Mouse (Mus musculus) layer of hippocampus, adult 9-10 months (tissue): ENCODE data around the gene Cldn20.

Experiments
- DNase-seq: peaks from one replicate; pipeline ENCODE4 v3.0.0; 2022; ENCODE audit warnings: low spot score

Cldn20 gene

DNA sequence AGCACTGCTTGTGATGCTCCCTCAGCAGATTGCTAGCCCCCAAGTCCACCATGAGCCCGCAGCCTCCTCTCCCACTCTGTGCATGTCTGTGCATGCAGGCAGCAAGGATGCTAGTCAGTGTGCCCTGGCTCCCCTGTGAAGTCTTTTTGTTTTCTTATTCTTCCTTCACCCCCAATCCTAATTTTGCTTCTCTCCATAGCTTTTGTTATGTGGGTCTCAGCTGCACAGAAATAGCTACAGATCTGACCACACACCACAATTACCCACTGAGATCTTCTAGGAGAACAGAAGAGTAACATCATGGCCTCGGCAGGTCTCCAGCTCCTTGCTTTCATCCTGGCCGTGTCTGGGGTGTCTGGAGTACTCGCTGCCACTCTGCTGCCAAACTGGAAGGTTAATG is at the start of gene Cldn20:
Gene Cldn20, plus strand, starts transcription at position 301 of the 400 bp plus-strand sequence.
- DNase-seq: no peak

DNA sequence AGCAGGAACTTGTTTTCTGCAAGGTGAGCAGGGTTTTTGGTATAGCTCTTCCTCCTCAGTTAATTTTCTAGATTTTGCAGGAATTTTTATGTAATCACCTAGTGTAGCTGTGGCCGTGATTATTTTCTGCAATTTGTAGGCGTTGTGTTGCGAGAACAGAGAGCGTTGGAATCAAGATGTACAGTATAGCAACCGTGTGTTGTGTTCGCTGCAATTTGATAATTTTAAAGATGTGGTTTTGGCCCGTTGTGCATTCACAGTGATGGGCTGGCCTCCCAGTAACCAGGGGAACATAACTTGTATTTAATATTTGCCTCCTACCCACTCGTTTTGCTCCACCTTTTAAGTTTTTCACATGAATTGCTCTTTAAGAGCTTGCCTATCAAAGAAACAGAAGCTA is 49.3 kb upstream of the Cldn20 start:
- DNase-seq: no peak

DNA sequence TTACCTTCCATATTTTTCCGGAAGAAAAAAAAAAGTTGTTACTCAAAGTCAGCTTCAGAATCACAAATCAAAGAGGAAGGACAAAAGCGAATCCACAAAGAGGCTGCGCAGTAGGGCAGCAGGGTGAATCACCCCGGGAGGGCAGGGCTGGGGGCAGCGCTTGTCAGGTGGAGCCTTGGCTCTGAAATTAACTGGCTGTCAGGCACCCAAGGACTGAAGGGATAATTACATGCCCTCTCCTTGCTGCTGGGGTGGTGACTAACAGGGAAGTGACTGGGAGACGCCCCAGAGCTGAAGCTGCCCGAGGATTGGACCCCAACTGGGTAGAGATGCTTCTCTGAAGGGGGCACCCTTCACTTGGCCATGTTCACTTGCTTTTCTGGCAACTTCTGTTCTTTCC is 46.5 kb upstream of the Cldn20 start:
- DNase-seq: no peak

DNA sequence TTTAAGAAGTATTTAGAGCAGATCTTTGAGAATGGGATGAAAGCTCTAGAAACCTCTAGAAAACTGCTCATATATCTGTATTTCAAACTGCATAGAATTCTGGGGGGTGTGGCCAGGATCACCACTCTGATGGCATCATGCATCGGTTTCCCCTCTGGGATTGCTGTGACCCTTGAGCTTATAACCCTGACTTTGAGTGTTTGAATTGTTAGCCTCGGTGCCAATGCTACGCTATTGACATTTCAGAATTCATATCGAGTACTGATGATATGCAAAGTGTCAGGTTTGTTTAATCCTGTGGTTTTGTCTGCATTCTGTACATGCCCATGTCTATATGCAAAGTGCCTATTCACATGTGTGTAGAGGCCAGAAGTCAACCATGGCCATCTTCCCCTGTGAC is 45.1 kb upstream of the Cldn20 start:
- DNase-seq: no peak

DNA sequence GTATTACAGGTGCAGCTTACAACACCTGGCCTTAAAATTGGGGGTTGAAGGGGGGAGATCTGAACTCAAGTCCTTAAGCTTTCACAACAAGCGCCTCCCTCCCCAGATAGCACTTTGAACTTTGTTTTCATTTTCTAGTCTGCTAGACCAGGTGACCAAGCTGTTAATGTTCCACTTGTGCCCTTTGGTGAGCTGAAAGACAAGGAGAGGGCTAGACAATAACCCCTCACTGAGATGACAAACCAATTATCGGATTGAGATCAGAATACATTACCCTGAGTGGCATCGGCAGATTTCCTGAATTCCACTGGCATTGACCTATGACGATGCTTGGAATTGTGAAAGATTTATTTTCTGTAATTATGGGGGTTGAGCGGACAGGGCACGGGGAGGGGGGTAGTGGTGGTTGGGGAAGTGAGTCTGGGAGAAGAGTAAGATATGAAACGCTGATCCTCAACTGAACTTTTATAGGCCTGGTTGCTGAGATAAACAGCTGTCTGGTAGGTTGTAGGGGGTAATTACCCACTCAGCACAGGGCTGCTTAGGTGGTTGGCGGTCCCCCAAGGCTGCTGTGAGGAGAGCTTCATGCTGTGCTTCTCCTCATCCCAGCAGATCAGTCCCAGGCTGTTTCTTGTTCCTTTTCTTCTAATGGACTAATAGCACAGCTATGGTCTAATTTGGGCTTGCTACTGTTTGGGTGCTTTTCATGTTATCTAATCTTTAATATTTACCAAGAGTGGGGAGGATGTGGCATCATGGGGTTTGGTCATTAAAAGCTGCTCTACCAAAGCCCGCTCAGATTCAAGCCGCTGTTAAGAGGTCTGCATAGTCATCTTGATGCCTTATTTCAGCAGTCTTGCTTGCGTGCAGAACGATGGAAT is 44.4 kb upstream of the Cldn20 start:
- DNase-seq: no peak

DNA sequence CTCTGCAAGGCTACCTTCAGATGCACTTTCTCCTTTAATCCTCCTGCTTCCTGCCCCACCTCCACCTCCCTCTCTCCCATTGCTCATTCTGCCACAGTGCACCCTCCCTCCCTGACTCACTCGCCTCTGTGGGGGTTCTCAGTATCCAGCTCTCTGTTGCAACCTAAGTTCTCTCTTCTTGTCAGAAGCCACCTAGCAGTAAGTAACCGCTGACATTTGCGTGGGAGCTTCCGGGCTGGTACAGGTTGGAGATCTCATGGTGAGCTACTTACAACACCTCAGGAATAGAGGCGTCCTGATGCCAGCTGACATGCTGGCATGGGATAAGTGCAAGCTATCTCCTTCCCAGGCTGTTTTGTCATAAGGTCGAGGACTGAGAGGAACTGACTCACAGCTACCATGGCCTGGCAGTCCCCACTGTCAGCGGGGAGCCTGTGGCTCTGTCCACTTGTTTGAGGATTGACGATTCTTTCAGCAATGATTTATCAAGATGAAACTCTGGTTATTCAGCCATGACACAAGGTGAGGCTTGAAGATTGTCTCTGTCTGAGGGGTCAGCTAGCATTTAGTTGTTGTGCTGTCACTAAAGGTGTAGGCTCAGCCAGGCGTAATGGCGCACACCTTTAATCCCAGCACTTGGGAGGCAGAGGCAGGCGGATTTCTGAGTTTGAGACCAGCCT is 42.0 kb upstream of the Cldn20 start:
- DNase-seq: no peak

DNA sequence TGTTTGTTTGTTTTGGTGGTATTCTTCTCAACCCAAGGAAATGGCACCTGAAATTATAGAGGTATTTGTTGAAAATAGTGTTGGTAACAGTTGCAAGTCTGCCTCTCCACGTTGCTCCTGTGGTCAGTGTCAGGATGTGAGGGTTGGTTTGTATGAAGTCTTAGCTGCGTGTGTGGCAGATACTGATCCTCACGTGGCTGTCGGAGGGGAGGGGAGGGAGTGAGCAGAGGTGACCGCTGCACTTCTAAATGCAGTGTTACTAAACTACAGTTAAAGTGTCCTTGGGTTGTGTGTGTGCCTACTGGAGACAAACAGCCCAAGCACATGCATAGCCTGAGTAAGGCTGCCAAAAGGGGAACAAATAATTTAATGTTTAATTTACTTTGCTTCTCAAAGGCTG is 41.3 kb upstream of the Cldn20 start:
- no peak for DNase-seq

DNA sequence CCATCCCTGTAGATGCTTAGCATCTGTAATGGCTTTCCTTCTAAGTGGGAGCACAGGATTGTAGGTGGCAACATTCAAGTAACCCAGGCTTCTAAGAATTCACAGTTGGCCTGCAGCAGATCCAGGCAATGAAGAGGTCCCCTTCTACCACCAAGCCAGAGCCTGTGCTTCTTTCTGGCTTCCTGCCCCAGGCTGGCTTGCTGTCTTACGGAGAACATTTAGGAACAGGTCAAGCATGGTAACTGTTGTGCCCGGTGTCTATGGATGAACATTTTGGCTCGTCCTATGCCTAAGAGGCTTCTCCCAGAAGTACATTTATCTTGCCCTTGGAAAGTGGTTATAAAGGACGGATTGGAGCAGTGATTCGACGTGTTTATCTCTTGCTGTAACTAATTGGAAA is 40.7 kb upstream of the Cldn20 start:
- DNase-seq: no peak

DNA sequence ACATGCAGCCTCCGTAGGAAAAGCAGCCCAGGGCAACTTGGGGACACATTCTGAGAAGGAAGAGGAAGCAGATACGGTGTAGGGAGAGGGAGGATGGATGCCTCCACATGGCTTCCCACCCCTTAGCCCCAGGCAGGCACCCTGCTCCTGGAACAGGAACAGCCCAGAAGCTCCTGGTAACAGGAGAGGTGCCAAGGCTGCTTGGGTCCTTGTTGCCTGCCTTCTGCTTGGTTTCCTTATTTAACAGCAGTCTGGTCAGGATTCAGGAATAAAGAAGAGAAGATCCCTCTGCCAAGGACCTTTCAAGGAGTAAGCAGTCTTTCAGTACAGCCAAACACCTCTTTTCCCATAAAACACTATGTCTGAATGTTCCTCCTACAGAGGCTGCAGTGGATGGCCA is 36.8 kb upstream of the Cldn20 start:
- no peak for DNase-seq

DNA sequence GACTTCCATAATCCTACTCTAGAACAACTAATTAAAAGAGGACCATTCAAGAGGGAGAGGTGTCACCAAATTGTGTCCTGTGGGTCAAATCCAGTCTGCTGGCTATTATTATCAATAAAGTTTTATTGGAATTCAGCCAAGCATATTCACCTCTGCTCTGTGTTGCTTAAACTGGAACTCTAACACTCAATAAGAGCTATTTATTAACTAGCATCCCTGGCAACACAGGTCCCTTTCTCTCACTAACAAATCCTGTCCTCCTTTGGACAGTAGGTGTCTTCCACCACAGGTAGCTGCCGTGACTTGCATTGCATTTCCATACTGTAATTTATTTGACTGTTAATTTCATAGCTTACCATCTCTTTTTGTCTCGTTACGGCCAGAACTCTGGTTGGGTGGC is 36.3 kb upstream of the Cldn20 start:
- no peak for DNase-seq

DNA sequence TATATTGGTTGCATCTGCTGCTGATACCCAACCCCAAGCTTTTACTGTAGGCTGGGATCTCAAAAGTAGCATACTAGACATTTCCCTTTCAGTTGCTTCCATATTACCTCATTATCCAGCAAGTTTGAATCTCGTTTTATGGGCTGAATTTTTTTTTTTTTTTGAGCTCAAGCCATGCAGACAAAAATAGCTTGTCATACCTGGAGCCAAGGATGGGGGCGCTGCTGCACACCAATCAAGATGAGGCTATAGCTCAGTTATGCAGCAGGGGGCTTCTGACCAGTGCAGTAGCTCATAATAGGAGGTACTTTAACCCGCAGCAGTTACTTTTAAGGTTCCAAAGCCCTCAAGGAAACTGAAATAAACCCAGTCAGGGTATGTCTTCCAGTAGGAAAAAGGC is 34.3 kb upstream of the Cldn20 start:
- DNase-seq: no peak

DNA sequence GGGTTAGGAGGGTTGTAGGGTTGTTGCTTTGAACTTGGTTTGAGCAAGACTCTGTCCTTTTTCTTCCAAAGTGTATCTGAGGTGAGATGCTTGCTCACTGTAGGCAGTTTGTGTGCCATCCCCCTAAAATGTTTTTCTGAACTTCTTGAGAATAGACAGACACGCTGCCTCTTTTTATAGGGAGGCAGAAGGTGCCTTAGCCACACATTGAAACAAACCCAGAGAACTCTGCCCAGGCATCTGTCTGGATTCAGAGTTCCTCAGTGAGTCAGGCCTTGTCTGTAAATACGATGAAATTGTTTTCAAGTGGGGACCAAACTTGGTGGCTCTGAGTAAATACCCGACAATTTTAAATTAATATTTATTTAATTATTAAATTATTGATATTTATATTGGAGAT is 33.8 kb upstream of the Cldn20 start:
- no peak for DNase-seq

DNA sequence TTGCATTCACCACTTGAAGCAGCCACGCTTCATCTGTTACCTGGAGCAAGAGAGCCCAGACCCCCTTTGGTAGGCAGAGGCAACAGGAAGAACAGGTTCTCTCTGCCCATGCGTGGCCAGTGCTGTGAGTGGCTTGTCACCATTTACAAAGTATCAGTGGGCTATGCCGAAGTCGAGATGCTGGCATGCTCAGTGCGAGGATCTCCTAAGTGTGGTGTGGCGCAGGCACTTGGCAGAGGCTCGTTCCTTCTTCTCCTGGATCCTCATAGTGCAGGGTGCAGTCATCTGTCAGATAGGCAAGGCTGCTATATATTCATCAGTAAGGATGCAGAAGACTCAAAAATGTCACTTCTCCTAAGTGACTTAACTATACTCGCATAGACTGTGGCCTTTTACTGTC is 32.9 kb upstream of the Cldn20 start:
- no peak for DNase-seq

DNA sequence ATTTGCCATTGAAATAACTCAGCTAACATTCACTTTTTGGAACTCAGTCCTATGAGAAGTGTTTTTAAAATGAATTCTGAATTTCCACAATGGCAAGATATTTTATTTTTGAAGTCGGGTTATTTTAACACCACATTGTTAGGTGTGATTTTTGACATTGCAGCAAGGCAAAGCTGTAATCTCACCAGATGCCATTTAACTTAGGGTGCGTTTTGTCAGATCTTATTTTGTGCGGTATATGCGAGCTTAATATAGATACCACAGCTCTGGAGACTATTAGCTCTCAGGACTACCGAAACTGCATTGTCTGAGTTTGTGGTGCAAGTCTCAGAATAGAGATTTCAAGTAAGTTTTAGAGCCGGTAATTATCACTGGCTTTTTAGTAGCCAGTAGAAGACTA is 32.3 kb upstream of the Cldn20 start:
- no peak for DNase-seq

DNA sequence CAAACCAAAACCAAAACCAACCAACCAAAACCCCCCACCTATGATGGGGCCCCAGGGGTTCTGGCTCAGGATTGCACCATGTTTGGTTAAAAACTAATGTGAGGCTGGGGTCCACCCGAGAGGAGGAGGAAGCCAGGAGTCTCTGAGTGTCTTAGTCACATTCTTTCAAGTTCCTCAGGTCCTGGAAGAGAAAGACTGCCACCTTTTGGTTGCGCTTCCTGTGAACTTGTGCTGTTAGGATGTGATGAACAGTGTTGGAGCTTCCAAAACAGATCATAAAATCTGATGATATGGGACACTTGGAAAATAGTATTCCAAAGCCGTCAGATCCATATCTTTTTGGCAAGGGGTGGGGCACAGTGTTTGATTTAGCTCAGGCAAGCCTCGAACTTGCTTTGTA is 31.4 kb upstream of the Cldn20 start:
- DNase-seq: no peak

DNA sequence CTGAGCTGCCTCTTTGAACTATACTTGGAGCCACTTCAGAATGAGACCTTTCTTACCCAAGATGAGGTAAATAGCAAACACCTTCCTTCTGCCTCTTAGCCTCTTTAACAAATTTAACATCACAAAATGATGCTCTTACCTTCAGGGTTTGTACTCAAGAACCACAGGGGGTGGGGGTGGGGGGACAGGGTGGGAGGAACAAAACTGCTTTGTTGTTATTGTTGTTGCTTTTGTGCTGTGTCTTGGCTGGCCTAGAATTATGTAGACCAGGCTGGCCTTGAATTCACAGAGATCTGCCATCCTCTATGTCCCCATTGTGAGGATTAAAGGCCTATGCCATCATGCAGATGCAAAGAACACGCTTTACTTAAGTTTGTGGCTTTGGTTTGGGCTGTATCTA is 26.6 kb upstream of the Cldn20 start:
- no peak for DNase-seq

DNA sequence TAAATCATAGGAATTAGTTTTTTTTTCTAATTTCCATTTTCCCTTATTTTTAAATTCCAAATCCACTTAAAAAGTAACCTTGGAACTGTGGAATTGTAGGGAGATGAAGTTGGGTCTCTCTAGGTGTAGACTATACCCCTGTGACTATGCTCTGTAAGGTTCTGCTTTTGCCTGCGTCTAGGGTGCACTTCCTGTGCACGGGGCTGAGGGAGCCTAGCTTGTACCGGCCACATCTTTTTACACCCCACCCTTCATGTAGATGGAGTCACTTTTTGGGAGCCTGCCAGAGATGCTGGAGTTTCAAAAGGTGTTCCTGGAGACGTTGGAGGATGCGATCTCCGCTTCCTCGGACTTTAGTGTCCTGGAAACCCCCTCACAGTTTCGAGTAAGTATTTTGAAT is 25.8 kb upstream of the Cldn20 start:
- no peak for DNase-seq

DNA sequence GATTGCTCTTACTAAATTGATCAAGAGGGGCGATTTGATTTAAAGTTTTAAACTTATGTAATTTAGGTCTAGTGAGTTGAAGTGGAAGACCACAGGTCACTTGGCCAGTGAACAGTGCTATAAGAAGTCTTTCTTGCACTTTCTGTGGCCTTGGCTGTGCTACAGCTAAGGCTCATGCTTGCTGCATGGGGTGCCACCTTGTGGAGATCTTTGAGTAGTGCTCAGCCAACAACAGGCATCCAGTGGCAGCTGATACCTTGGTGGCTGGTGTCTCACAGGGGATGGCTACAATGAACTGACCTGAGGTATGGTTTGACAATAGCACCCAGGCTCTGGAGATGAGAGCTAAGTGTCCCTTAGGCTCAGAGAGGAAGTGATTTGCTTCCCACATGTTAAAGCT is 22.5 kb upstream of the Cldn20 start:
- DNase-seq: no peak

DNA sequence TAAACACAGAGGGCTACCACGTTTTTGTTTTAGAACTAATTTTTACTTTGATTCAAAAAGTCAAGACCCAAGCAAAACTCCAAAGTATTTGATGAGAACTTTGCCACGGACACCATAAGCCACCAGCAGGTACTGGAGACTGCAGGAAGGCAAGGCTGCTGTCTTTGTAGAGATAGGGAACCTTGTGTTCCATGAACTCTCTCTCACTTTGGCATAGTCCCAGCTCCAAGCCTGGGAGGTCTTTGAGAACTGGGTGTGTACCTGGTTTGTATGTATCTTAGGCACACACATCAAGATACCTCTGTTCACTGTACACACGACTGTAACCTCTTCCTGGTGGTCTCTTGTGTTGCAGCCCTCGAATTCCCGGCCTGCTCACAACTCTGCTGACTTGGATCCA is 18.0 kb upstream of the Cldn20 start:
- DNase-seq: no peak

DNA sequence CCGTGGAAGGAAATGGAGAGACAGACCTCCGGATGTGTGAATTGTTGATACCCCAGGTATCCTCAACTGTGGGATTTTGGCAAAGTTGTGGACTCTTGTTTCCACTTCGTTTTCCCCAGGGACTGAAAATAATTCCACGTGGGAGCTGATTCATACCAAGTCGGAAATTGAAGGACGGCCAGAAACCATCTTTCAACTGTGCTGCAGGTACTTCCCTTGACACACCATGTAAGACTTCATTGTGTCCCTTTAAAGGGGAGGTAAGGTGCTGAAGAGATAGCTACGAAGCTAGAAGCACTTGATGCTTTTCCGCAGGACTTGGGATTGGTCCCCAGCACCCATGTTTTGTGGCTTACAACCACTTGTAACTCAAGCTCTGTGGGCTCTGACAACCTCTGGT is 16.5 kb upstream of the Cldn20 start:
- DNase-seq: no peak

DNA sequence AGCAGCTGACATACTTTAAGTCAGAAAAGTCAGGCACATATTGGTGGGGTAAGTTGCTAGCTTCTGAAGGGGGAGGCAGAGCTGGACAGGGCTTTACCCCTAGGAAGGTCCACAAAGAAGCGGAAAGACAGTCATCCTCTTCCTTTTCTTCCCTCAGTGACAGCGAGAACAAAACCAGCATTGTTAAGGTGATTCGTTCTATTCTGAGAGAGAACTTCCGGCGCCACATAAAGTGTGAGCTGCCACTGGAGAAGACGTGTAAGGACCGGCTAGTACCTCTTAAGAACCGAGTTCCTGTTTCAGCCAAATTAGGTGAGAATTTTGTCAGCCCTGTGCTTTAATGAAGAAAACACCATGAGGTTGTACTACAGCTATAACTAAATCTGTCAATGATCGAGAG is 15.9 kb upstream of the Cldn20 start:
- no peak for DNase-seq

DNA sequence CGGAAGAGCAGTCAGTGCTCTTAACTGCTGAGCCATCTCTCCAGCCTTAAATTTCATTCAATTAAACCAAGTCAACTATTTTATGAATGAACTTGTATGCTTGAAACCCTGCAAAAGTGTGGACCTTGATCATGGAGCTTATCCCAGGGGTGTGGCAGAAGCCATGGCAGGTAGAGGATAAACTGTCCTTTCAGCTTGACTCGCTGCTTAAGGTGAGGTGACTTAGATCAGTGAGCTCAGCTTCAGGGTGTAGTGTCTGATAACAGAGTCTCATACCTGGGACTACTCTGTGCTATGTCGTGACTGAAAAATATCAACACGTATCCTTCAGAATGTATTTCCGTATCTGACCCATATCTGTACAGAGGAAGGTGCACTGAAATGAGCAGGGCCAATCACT is 12.0 kb upstream of the Cldn20 start:
- no peak for DNase-seq

DNA sequence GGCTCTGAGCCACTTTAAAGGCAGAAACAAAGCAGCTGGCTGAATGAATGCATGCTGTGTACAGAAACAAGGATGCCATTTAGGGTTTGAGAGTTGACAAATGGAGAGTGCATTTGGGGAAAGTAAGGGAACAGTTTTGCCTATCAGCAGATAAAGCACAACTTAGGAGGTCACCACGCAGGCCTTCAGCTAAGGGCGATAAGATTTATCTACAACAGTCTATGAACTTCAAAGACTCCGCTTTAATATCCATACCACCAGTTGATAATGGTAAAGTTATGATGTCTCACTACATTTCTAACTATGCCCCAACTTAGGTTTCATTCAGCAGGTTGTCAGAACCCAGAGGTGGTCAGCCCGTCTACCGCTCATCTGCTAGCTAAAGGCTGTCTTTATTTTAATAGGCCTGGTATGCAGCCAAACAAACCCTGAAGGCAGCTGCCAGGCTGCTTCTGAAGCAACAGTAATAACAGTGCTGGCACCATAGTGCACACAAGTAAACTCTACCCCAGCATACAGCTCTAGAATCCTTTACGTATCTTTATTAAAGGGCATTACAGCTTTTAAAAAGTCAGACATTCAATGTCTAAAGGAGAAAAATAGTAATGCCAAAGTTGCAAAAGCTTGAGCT is 4.4 kb upstream of the Cldn20 start:
- no peak for DNase-seq
